ENCODE assay signal across 31 mouse cellular contexts in the genomic region with DNA sequence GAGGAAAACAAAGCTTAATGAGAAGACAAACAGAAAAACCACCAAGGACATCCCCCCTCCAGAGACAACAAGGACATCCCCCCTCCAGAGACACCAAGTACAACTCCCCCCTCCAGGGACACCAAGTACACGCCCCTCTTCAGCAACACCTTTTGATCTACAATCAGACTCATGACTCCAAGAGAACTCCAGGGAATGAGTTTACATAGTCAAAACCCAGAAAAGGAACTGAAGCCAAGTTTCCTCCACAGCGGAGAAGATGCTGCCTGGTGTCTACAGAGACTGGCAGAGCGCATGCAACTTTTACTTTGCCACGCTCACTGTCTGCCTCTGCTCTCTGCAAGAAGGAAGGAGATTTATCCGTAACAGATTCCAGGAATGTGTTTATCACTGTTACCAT.
DNase-seq lines count a peak whose midpoint lies in the region; ATAC-seq and TF ChIP-seq lines count a peak whose summit lies in the region.
"Had no signal": no experiment of that assay in that cellular context is flagged by ENCODE, and none has a peak within 500 bp of the region (broad histone marks: within the 10 kb centered on the region; RNA-seq: fewer than 3 reads in every experiment).

No protein-coding gene starts in this region.

- H3K4me2 ChIP-seq in lung, embryonic 14.5 days = peak overlapping the region; percentile 10; the same call in 1 of the 2 replicates
- H3K4me2 ChIP-seq: embryonic facial prominence, embryonic 13.5 days; hindbrain, embryonic 15.5 days; kidney, embryonic 15.5 days; liver, embryonic 12.5 days; midbrain, embryonic 13.5 days had no signal

- no peaks in the 10 kb centered on the region for H3K9me3 ChIP-seq in lung, embryonic 14.5 days (ENCODE audit: low read depth, low read length)
- H3K9me3 ChIP-seq: embryonic facial prominence, embryonic 13.5 days; hindbrain, embryonic 10.5 days; hindbrain, embryonic 15.5 days; kidney, embryonic 15.5 days; liver, embryonic 12.5 days; midbrain, embryonic 13.5 days had no signal

- no peak overlapping the region for H3K9ac ChIP-seq in lung, embryonic 14.5 days
- H3K9ac ChIP-seq: embryonic facial prominence, embryonic 13.5 days; hindbrain, embryonic 15.5 days; kidney, embryonic 15.5 days; liver, embryonic 12.5 days; liver, postnatal 0 days; midbrain, embryonic 13.5 days had no signal

- WGBS in lung, embryonic 14.5 days = 30% methylated on average over 5 of the region's 5 CpGs

- no peak overlapping the region for H3K4me3 ChIP-seq in lung, embryonic 14.5 days (ENCODE audit: low read depth, low read length)
- H3K4me3 ChIP-seq: embryonic facial prominence, embryonic 13.5 days; erythroblast, embryonic 14.5 days; hindbrain, embryonic 10.5 days; hindbrain, embryonic 15.5 days; kidney, embryonic 15.5 days; layer of hippocampus, adult 2 months; left cerebral cortex, adult 2 months; liver, embryonic 12.5 days; megakaryocyte, embryonic 14.5 days; midbrain, embryonic 13.5 days had no signal

- peak overlapping the region; percentile 2; the same call in 1 of the 2 replicates for H3K27ac ChIP-seq in lung, embryonic 14.5 days (ENCODE audit: low read depth)
- H3K27ac ChIP-seq: embryonic facial prominence, embryonic 13.5 days; hindbrain, embryonic 10.5 days; hindbrain, embryonic 15.5 days; kidney, embryonic 15.5 days; layer of hippocampus, adult 2 months; left cerebral cortex, adult 2 months; liver, embryonic 12.5 days; midbrain, embryonic 13.5 days; stomach, postnatal 0 days had no signal

- DNase-seq in lung, embryonic 14.5 days = peak; percentile 80
- no peak for DNase-seq in lung, postnatal 4 days
- DNase-seq in urinary bladder, postnatal 14 days (ENCODE audit: low spot score) = peak; percentile 12
- no peak for DNase-seq in urinary bladder, adult 2 months (ENCODE audit: low spot score)
- peak; percentile 5 for DNase-seq in lung, postnatal 25 days (ENCODE audit: low spot score)
- DNase-seq: adrenal gland, adult 8-10 months; cerebellum, adult 11-12 months; cerebellum, adult 9-11 months; embryo, embryonic 11 days; gastrocnemius, postnatal 10 days; kidney, adult 11 months; kidney, postnatal 36 days; left cerebral cortex, postnatal 4 days; liver, postnatal 0 days; thymus, adult 18-20 months; thymus, postnatal 25 days had no signal

- TF ChIP-seq CTCF in lung, embryonic 14.5 days (IDR thresholded peaks at IDR 0.05; ENCODE audit: low read depth) = no peak

- H3K27me3 ChIP-seq in lung, embryonic 14.5 days (ENCODE audit: insufficient read depth, low read length) = no peaks in the 10 kb centered on the region
- H3K27me3 ChIP-seq: CH12.LX; embryonic facial prominence, embryonic 13.5 days; hindbrain, embryonic 15.5 days; kidney, embryonic 15.5 days; liver, embryonic 12.5 days; megakaryocyte, embryonic 14.5 days; midbrain, embryonic 13.5 days had no signal

- H3K4me1 ChIP-seq in lung, embryonic 14.5 days (ENCODE audit: insufficient read depth) = no peaks in the 10 kb centered on the region
- H3K4me1 ChIP-seq: embryonic facial prominence, embryonic 13.5 days; hindbrain, embryonic 10.5 days; liver, embryonic 12.5 days; megakaryocyte, embryonic 14.5 days had no signal

- H3K36me3 ChIP-seq in lung, embryonic 14.5 days (ENCODE audit: insufficient read depth) = no peaks in the 10 kb centered on the region
- H3K36me3 ChIP-seq: embryonic facial prominence, embryonic 13.5 days; hindbrain, embryonic 10.5 days; hindbrain, embryonic 15.5 days; kidney, embryonic 15.5 days; liver, embryonic 12.5 days; midbrain, embryonic 13.5 days had no signal

- ATAC-seq in lung, embryonic 14.5 days (ENCODE audit: insufficient read depth) = peak; percentile 70
- no peak for ATAC-seq in cerebellum, adult (ENCODE audit: insufficient number of reproducible peaks, low FRiP score, low TSS enrichment)
- ATAC-seq: forebrain, embryonic 16.5 days; inflammation-experienced regulatory T-cells, adult 6 months; liver, embryonic 12.5 days; liver, postnatal 0 days; midbrain, embryonic 13.5 days had no signal

Comparison
In these comparisons a context has a peak if more than half of its experiments do, and no peak if none do; other contexts are left out.
1. DNase-seq: peak in lung, embryonic 14.5 days (single experiment), urinary bladder, postnatal 14 days (single experiment) and lung, postnatal 25 days (single experiment); none in lung, postnatal 4 days (0 of 2) and urinary bladder, adult 2 months (single experiment).